Mouse (Mus musculus) ES-Bruce4 (cell line): ENCODE measurements at regions not wholly inside any gene's neighbourhood (a gene's known extent, or its start where the extent isn't known, plus 50 kb on each side); places are given as distances from the start of the nearest gene placed in this dataset.

ENCODE experiments used
- CTCF ChIP-seq: IDR thresholded peaks from one replicate; pipeline ENCODE4 v1.8.1; 2011; ENCODE audit warnings: low read depth, low read length
- EP300 ChIP-seq: IDR thresholded peaks from 2 replicates; pipeline ENCODE4 v1.6.1; 2011; ENCODE audit warnings: low read depth, low read length; ENCODE audit not compliant: insufficient read depth
- POLR2A ChIP-seq: IDR thresholded peaks from one replicate; pipeline ENCODE4 v1.8.1; 2011; ENCODE audit warnings: low read length; ENCODE audit not compliant: insufficient read depth

DNA sequence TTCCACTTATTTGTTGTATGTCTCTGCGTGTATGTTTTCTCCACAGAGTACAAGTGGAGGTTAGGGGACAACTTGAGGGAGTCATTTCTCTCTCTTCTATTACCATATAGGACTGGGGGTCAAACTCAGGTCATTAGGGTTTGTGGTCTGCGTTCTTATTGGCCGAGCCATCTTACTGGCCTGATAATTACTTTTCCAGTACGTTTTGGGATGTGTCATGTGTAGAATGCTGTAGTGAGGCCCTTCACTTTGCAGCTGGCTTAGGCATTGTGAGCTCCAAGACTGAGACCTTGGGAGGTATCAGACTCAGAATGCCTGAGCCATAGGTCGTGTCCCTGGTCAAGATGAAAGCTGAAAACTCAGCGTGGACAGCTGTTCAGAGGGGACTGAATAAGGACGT lies 161.7 kb upstream of the 4931429L15Rik start:
- TF ChIP-seq CTCF (no peak), POLR2A (no peak), EP300 (no peak)
